Mouse (Mus musculus): Measurements from ENCODE around the gene Wdr63. TPM values are rescaled to one million over a fixed set of nuclear protein-coding genes. Genes with fewer than 3 reads are reported as not detected.
"Not testable (repeated sequence)": the region's sequence is repeated elsewhere in the genome, so short reads cannot be mapped to it uniquely, and the experiment has no call there.

Wdr63 gene
- polyA plus RNA-seq, 1 experiment from 2014 or later = 1.4 TPM

- no peak overlapping the region for H3K9ac ChIP-seq (replicated peaks)
- no peak overlapping the region for H3K4me3 ChIP-seq
- no peaks in the 10 kb centered on the region for H3K9me3 ChIP-seq
- no peaks in the 10 kb centered on the region for H3K27me3 ChIP-seq
- no peaks in the 10 kb centered on the region for H3K36me3 ChIP-seq
- H3K27ac ChIP-seq (replicated peaks) = no peak overlapping the region
- 89% methylated on average over 7 of the region's 7 CpGs for WGBS
- no peak for ATAC-seq (replicated peaks)
- H3K4me1 ChIP-seq = no peaks in the 10 kb centered on the region
- H3K4me2 ChIP-seq (replicated peaks) = no peak overlapping the region
Measured at GRCm38 (mm10) chr3:146024746-146025145, 83.2 kb downstream of the Wdr63 start.

GRCm38 (mm10) chr3:146022232-146022631 lies 85.7 kb downstream of the Wdr63 start:
- no peak for ATAC-seq (replicated peaks)
- no peaks in the 10 kb centered on the region for H3K9me3 ChIP-seq
- 93% methylated on average over 9 of the region's 9 CpGs for WGBS

GRCm38 (mm10) chr3:146017521-146017920 lies 90.4 kb downstream of the Wdr63 start:
- WGBS = 44% methylated on average over 9 of the region's 9 CpGs
- Histone ChIP-seq H3K27me3 (no peaks in the 10 kb centered on the region), H3K4me3 (no peak overlapping the region), H3K36me3 (peaks cover 8% of the 10 kb centered on the region; the same call in 1 of the 2 replicates), H3K4me2 (replicated peaks) (no peak overlapping the region), H3K27ac (replicated peaks) (no peak overlapping the region), H3K9ac (replicated peaks) (no peak overlapping the region), H3K4me1 (0 out of 2 replicates have a peak, but pooled peaks cover 4% of the 10 kb centered on the region), H3K9me3 (no peaks in the 10 kb centered on the region)
- ATAC-seq (replicated peaks) = no peak

More at GRCm38 (mm10) chr3:146022232-146022631, 85.7 kb downstream of the Wdr63 start:
- no peak overlapping the region for H3K4me2 ChIP-seq (replicated peaks)
- H3K4me3 ChIP-seq = no peak overlapping the region
- H3K9ac ChIP-seq (replicated peaks) = no peak overlapping the region
- H3K4me1 ChIP-seq = 0 out of 2 replicates have a peak, but pooled peaks cover 2% of the 10 kb centered on the region
- no peak overlapping the region for H3K27ac ChIP-seq (replicated peaks)
- H3K27me3 ChIP-seq = no peaks in the 10 kb centered on the region
- no peaks in the 10 kb centered on the region for H3K36me3 ChIP-seq

DNA sequence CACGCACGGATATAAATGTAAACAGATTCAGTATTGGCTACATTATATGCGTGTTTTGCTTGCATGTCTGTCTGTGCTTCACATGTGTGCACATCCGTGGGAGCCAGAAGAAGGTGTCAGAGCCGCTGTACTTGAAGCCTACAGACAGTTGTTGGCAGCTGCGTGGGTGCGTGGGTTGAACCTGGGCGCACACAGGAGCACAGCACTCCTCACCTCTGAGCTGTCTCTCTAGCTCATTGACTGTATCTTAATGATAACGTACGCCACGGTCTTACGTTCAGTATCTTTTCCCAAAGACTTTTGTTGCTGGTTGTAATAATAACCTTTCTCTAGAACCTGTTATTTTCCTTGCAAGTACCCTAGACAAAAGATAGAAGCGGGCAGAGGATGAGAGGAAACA lies 91.0 kb downstream of the Wdr63 start:
- Histone ChIP-seq H3K4me2 (replicated peaks) (no peak overlapping the region), H3K9me3 (no peaks in the 10 kb centered on the region), H3K27me3 (no peaks in the 10 kb centered on the region), H3K4me3 (no peak overlapping the region), H3K36me3 (peaks cover 8% of the 10 kb centered on the region; the same call in 1 of the 2 replicates), H3K4me1 (0 out of 2 replicates have a peak, but pooled peaks cover 4% of the 10 kb centered on the region), H3K9ac (replicated peaks) (no peak overlapping the region), H3K27ac (replicated peaks) (no peak overlapping the region)
- no peak for ATAC-seq (replicated peaks)
- WGBS = 86% methylated on average over 13 of the region's 13 CpGs

DNA sequence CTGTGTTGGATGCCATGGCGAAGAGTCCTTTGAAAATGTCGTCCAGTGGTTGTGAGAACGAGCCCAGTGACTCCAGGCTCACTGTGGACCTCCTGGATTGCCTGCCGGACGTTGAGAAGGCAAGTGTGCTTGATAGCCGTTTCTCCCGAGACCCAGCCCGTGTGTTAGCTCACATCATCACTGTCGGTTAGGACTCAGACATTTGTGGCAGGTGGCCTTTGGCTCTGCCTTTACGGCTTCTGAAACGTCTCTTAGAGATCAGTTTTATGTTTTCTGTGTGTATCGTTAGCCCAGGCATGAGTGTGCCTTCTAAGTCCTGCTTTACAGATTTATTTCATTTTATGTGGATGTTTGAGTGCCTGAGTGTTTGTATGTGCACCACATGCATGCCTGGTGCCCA lies 93.6 kb downstream of the Wdr63 start:
- WGBS = 94% methylated on average over 12 of the region's 12 CpGs
- no peaks in the 10 kb centered on the region for H3K9me3 ChIP-seq

DNA sequence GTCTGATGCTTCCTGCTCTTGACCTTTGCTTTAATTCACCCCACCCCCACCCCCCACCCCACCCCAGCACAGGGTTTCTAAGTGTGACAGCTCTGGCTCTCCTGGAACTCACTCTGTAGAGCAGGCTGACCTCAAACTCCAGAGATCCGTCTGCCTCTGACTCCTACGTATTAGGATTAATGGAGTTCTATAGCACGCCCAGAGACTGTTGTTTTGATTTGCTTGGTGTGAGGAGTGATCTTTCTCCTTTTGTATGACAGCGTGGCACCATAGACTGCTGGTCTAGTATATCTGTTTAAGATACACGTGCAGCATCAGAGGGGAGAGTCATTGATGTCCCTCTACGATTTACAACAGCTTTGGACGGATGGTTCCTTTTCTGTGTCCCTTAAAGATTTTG lies 94.4 kb downstream of the Wdr63 start:
- H3K27ac ChIP-seq (replicated peaks) = no peak overlapping the region
- 97% methylated on average over 7 of the region's 7 CpGs for WGBS
- H3K4me2 ChIP-seq (replicated peaks) = no peak overlapping the region
- no peak overlapping the region for H3K9ac ChIP-seq (replicated peaks)
- H3K9me3 ChIP-seq = no peaks in the 10 kb centered on the region
- ATAC-seq (replicated peaks) = no peak
- 0 out of 2 replicates have a peak, but pooled peaks cover 4% of the 10 kb centered on the region for H3K4me1 ChIP-seq
- no peaks in the 10 kb centered on the region for H3K27me3 ChIP-seq
- H3K36me3 ChIP-seq = peaks cover 8% of the 10 kb centered on the region; the same call in 1 of the 2 replicates
- no peak overlapping the region for H3K4me3 ChIP-seq

More for the DNA sequence above, 93.6 kb downstream of the Wdr63 start:
- H3K36me3 ChIP-seq = peaks cover 8% of the 10 kb centered on the region; the same call in 1 of the 2 replicates
- no peak overlapping the region for H3K4me3 ChIP-seq
- no peaks in the 10 kb centered on the region for H3K27me3 ChIP-seq
- H3K9ac ChIP-seq (replicated peaks) = no peak overlapping the region
- H3K27ac ChIP-seq (replicated peaks) = no peak overlapping the region
- no peak for ATAC-seq (replicated peaks)
- 0 out of 2 replicates have a peak, but pooled peaks cover 4% of the 10 kb centered on the region for H3K4me1 ChIP-seq
- no peak overlapping the region for H3K4me2 ChIP-seq (replicated peaks)

- 76% methylated on average over 8 of the region's 8 CpGs for WGBS
- no peak overlapping the region for H3K9ac ChIP-seq (replicated peaks)
- H3K4me3 ChIP-seq = no peak overlapping the region
- H3K4me2 ChIP-seq (replicated peaks) = no peak overlapping the region
- H3K4me1 ChIP-seq = no peaks in the 10 kb centered on the region
- H3K36me3 ChIP-seq = peaks cover 8% of the 10 kb centered on the region; the same call in 1 of the 2 replicates
- H3K27me3 ChIP-seq = no peaks in the 10 kb centered on the region
- no peaks in the 10 kb centered on the region for H3K9me3 ChIP-seq
- no peak overlapping the region for H3K27ac ChIP-seq (replicated peaks)
- ATAC-seq (replicated peaks) = no peak
Measured at GRCm38 (mm10) chr3:146011544-146012218, 96.2 kb downstream of the Wdr63 start.

DNA sequence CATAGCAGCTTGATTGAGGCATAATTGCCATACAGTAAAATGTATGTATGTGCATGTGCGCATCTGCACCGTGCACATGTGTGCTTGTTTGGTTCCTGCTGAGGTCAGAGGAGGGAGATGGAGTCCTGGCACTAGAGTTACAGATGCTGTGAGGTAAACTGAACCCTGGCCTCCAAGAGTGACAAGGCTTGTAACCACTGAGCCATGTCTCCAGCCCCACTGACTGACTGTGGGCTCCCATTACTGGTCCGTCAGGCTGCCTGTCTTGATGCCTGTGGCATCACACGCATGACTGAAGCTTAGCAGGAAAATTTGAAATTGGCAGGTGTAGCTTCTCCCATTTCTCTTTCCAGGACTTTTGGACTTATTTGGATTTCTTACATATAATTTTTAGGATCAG lies 97.2 kb downstream of the Wdr63 start:
- Histone ChIP-seq H3K9ac (replicated peaks) (no peak overlapping the region), H3K4me2 (replicated peaks) (no peak overlapping the region), H3K4me3 (no peak overlapping the region), H3K4me1 (no peaks in the 10 kb centered on the region), H3K27ac (replicated peaks) (no peak overlapping the region), H3K9me3 (no peaks in the 10 kb centered on the region), H3K27me3 (no peaks in the 10 kb centered on the region), H3K36me3 (peaks cover 3% of the 10 kb centered on the region; the same call in 1 of the 2 replicates)
- 81% methylated on average over 4 of the region's 4 CpGs for WGBS
- ATAC-seq (replicated peaks) = no peak

- Histone ChIP-seq H3K4me2 (replicated peaks) (no peak overlapping the region), H3K27me3 (no peaks in the 10 kb centered on the region), H3K9me3 (no peaks in the 10 kb centered on the region), H3K36me3 (peaks cover 3% of the 10 kb centered on the region; the same call in 1 of the 2 replicates), H3K9ac (replicated peaks) (no peak overlapping the region), H3K4me1 (no peaks in the 10 kb centered on the region), H3K27ac (replicated peaks) (no peak overlapping the region), H3K4me3 (no peak overlapping the region)
- ATAC-seq (replicated peaks) = no peak
- WGBS = 73% methylated on average over 20 of the region's 20 CpGs
Measured at GRCm38 (mm10) chr3:146009859-146010645, 97.9 kb downstream of the Wdr63 start.

DNA sequence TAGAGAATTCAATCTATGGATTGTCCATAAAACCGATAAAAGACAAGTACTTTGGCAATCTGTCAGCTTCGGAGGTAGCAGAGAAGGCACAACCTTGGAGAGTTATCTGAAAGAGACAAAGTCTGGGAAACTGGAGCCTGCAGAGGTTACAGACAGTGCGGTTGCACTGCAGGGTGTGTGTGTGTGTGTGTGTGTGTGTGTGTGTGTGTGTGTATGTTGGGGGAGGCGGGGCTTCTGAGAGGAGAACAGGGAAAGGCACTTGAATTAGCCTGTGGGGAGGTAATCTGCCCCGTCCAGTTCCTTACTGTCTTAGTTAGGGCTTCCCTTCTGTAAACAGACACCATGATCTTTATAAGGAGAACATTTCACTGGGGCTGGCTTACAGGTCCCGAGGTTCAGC lies 100.1 kb downstream of the Wdr63 start:
- Histone ChIP-seq H3K9ac (replicated peaks) (no peak overlapping the region), H3K27ac (replicated peaks) (no peak overlapping the region), H3K36me3 (no peaks in the 10 kb centered on the region; the same call in 1 of the 2 replicates), H3K9me3 (no peaks in the 10 kb centered on the region), H3K27me3 (no peaks in the 10 kb centered on the region), H3K4me1 (no peaks in the 10 kb centered on the region), H3K4me2 (replicated peaks) (no peak overlapping the region), H3K4me3 (no peak overlapping the region)
- 81% methylated on average over 6 of the region's 6 CpGs for WGBS
- no peak for ATAC-seq (replicated peaks)

- Histone ChIP-seq H3K9me3 (no peaks in the 10 kb centered on the region), H3K4me2 (replicated peaks) (no peak overlapping the region), H3K4me3 (no peak overlapping the region), H3K9ac (replicated peaks) (no peak overlapping the region), H3K4me1 (no peaks in the 10 kb centered on the region), H3K27me3 (no peaks in the 10 kb centered on the region), H3K36me3 (peaks cover 14% of the 10 kb centered on the region), H3K27ac (replicated peaks) (no peak overlapping the region)
- WGBS = 95% methylated on average over 14 of the region's 14 CpGs
- ATAC-seq (replicated peaks) = no peak
Measured at GRCm38 (mm10) chr3:146004347-146005051, 103.4 kb downstream of the Wdr63 start.

GRCm38 (mm10) chr3:145996539-145996938 lies 111.4 kb downstream of the Wdr63 start:
- not testable (repeated sequence) for H3K9me3 ChIP-seq; H3K9ac ChIP-seq (replicated peaks); ATAC-seq (replicated peaks); H3K4me3 ChIP-seq; H3K27me3 ChIP-seq; H3K4me2 ChIP-seq (replicated peaks); H3K27ac ChIP-seq (replicated peaks); H3K36me3 ChIP-seq; H3K4me1 ChIP-seq
- WGBS = 89% methylated on average over 5 of the region's 5 CpGs

Data from forebrain, embryonic 15.5 days (tissue).